Mouse (Mus musculus): Measurements from ENCODE around the gene Gm13277.
"Not testable (repeated sequence)": the region's sequence is repeated elsewhere in the genome, so short reads cannot be mapped to it uniquely, and the experiment has no call there.

GRCm38 (mm10) chr4:88805231-88805630 is 16.8 kb downstream of the Gm13277 start, which contains the start of gene Gm13288:
- not testable (repeated sequence) for TF ChIP-seq CTCF, EP300 (IDR thresholded peaks at IDR 0.05)

Data from lung, postnatal 0 days (tissue).